In genomic region chr5:15004569-15005562, GRCm38 (mm10) we compare ENCODE assay signal across 13 mouse cellular contexts. TPM values are rescaled to one million over a fixed set of nuclear protein-coding genes. Genes with fewer than 3 reads are reported as not detected.
DNase-seq lines count a peak whose midpoint lies in the region; ATAC-seq and TF ChIP-seq lines count a peak whose summit lies in the region.
"Not testable (repeated sequence)": the region's sequence is repeated elsewhere in the genome, so short reads cannot be mapped to it uniquely, and the experiment has no call there.
"Had no signal": no experiment of that assay in that cellular context is flagged by ENCODE, and none has a peak within 500 bp of the region (broad histone marks: within the 10 kb centered on the region; RNA-seq: fewer than 3 reads in every experiment).

No protein-coding gene starts in this region.

- not testable (repeated sequence) for TF ChIP-seq CTCF in liver, postnatal 0 days (IDR thresholded peaks at IDR 0.05; ENCODE audit: low read depth)

- H3K27ac ChIP-seq in embryonic facial prominence, embryonic 11.5 days (replicated peaks; ENCODE audit: low read depth, low read length); forebrain, embryonic 16.5 days (ENCODE audit: low read length); heart, embryonic 16.5 days (ENCODE audit: low read length); intestine, embryonic 14.5 days (ENCODE audit: low read depth); limb, embryonic 12.5 days; liver, postnatal 0 days (ENCODE audit: low read depth); midbrain, embryonic 16.5 days (ENCODE audit: low read length); stomach, embryonic 16.5 days (ENCODE audit: low read length): not testable (repeated sequence)

- DNase-seq in embryonic facial prominence, embryonic 11.5 days (ENCODE audit: low spot score); intestine, embryonic 14.5 days (ENCODE audit: low spot score): not testable (repeated sequence)
- peak; percentile 8 for DNase-seq in liver, postnatal 0 days

- 70% methylated on average over 5 of the region's 5 CpGs for WGBS in embryonic facial prominence, embryonic 11.5 days
- 74% methylated on average over 5 of the region's 5 CpGs for WGBS in forebrain, embryonic 16.5 days
- WGBS in heart, embryonic 16.5 days: 63% methylated on average over 5 of the region's 5 CpGs
- 72% methylated on average over 5 of the region's 5 CpGs for WGBS in intestine, embryonic 14.5 days
- 77% methylated on average over 5 of the region's 5 CpGs for WGBS in limb, embryonic 12.5 days
- WGBS in liver, postnatal 0 days (ENCODE audit: insufficient replicate concordance): 54% methylated on average over 5 of the region's 5 CpGs
- WGBS in midbrain, embryonic 16.5 days: 72% methylated on average over 5 of the region's 5 CpGs
- WGBS in stomach, embryonic 16.5 days: 75% methylated on average over 5 of the region's 5 CpGs

- H3K4me1 ChIP-seq in embryonic facial prominence, embryonic 11.5 days (ENCODE audit: control insufficient read depth, insufficient read depth, low read length); forebrain, embryonic 16.5 days (replicated peaks; ENCODE audit: control insufficient read depth, insufficient read depth, low read length); heart, embryonic 16.5 days (ENCODE audit: control insufficient read depth, insufficient read depth, low read length); intestine, embryonic 14.5 days (replicated peaks; ENCODE audit: control insufficient read depth, insufficient read depth, low read length); limb, embryonic 12.5 days (replicated peaks); liver, postnatal 0 days (ENCODE audit: insufficient read depth); midbrain, embryonic 16.5 days (ENCODE audit: control insufficient read depth, insufficient read depth, low read length); stomach, embryonic 16.5 days (ENCODE audit: control insufficient read depth, insufficient read depth, low read length): not testable (repeated sequence)

- H3K9ac ChIP-seq in embryonic facial prominence, embryonic 11.5 days (replicated peaks; ENCODE audit: low read length); forebrain, embryonic 16.5 days (replicated peaks; ENCODE audit: low read depth, low read length); heart, embryonic 16.5 days (ENCODE audit: low read length); intestine, embryonic 14.5 days (ENCODE audit: low read length); limb, embryonic 12.5 days (replicated peaks); liver, postnatal 0 days (replicated peaks); midbrain, embryonic 16.5 days (ENCODE audit: low read depth, low read length); stomach, embryonic 16.5 days (ENCODE audit: low read length): not testable (repeated sequence)

- ATAC-seq in embryonic facial prominence, embryonic 11.5 days (replicated peaks; ENCODE audit: insufficient number of reproducible peaks, low FRiP score, low TSS enrichment, low read depth): peak; percentile 88
- peak; percentile 52; the same call in 1 of the 2 replicates for ATAC-seq in forebrain, embryonic 16.5 days
- peak; percentile 76 for ATAC-seq in heart, embryonic 16.5 days (replicated peaks; ENCODE audit: extremely low read depth, insufficient read depth, low FRiP score)
- peak; percentile 89 for ATAC-seq in intestine, embryonic 14.5 days (replicated peaks; ENCODE audit: low FRiP score, low TSS enrichment, low read depth)
- peak; percentile 90 for ATAC-seq in limb, embryonic 12.5 days (ENCODE audit: insufficient number of reproducible peaks, insufficient read depth, low FRiP score, low TSS enrichment, low read depth)
- peak; percentile 74 for ATAC-seq in liver, postnatal 0 days
- peak; percentile 86 for ATAC-seq in midbrain, embryonic 16.5 days
- peak; percentile 84 for ATAC-seq in stomach, embryonic 16.5 days (ENCODE audit: insufficient read depth, low FRiP score)

- not testable (repeated sequence) for TF ChIP-seq EP300 in liver, postnatal 0 days (IDR thresholded peaks at IDR 0.05; ENCODE audit: low read depth)

- not testable (repeated sequence) for H3K4me3 ChIP-seq in embryonic facial prominence, embryonic 11.5 days (ENCODE audit: low read depth, low read length); forebrain, embryonic 16.5 days (replicated peaks; ENCODE audit: low read length); heart, embryonic 16.5 days (ENCODE audit: low read length); intestine, embryonic 14.5 days (ENCODE audit: low read depth, low read length); limb, embryonic 12.5 days (replicated peaks); liver, postnatal 0 days (ENCODE audit: low read depth, low read length); midbrain, embryonic 16.5 days (ENCODE audit: low read depth, low read length); stomach, embryonic 16.5 days (replicated peaks; ENCODE audit: low read length)

- not testable (repeated sequence) for H3K4me2 ChIP-seq in embryonic facial prominence, embryonic 11.5 days (ENCODE audit: low read depth, low read length); forebrain, embryonic 16.5 days (ENCODE audit: low read length); heart, embryonic 16.5 days (ENCODE audit: low read depth, low read length); intestine, embryonic 14.5 days (ENCODE audit: low read length); limb, embryonic 12.5 days; liver, postnatal 0 days (ENCODE audit: low read depth, low read length); midbrain, embryonic 16.5 days (ENCODE audit: low read length); stomach, embryonic 16.5 days (ENCODE audit: low read depth, low read length)

- not testable (repeated sequence) for H3K9me3 ChIP-seq in embryonic facial prominence, embryonic 11.5 days (replicated peaks; ENCODE audit: control insufficient read depth, low read length); intestine, embryonic 14.5 days (ENCODE audit: control insufficient read depth, low read length); liver, postnatal 0 days (ENCODE audit: low read length); stomach, embryonic 16.5 days (replicated peaks; ENCODE audit: control insufficient read depth, low read length)
- H3K9me3 ChIP-seq in forebrain, embryonic 16.5 days (ENCODE audit: control insufficient read depth, low read length): peaks cover 16% of the 10 kb centered on the region
- H3K9me3 ChIP-seq in heart, embryonic 16.5 days (replicated peaks; ENCODE audit: control insufficient read depth, low read length): peaks cover 12% of the 10 kb centered on the region
- H3K9me3 ChIP-seq in limb, embryonic 12.5 days: peaks cover 31% of the 10 kb centered on the region
- H3K9me3 ChIP-seq in midbrain, embryonic 16.5 days (replicated peaks; ENCODE audit: control insufficient read depth, low read length, poor library complexity, severe bottlenecking): peaks cover 19% of the 10 kb centered on the region

- H3K36me3 ChIP-seq in embryonic facial prominence, embryonic 11.5 days (replicated peaks; ENCODE audit: control insufficient read depth, insufficient read depth, low read depth, low read length); forebrain, embryonic 16.5 days (ENCODE audit: control insufficient read depth, insufficient read depth); heart, embryonic 16.5 days (ENCODE audit: control insufficient read depth, insufficient read depth); intestine, embryonic 14.5 days (ENCODE audit: control insufficient read depth, insufficient read depth, low read length); limb, embryonic 12.5 days; liver, postnatal 0 days (replicated peaks; ENCODE audit: insufficient read depth, low read length); midbrain, embryonic 16.5 days (ENCODE audit: control insufficient read depth, insufficient read depth, low read length); stomach, embryonic 16.5 days (ENCODE audit: control insufficient read depth, insufficient read depth, low read length): not testable (repeated sequence)

- H3K27me3 ChIP-seq in embryonic facial prominence, embryonic 11.5 days (ENCODE audit: control insufficient read depth, insufficient read depth, low read length); forebrain, embryonic 16.5 days (replicated peaks; ENCODE audit: control insufficient read depth, insufficient read depth, low read length); heart, embryonic 16.5 days (ENCODE audit: control insufficient read depth, insufficient read depth, low read length); intestine, embryonic 14.5 days (replicated peaks; ENCODE audit: control insufficient read depth, insufficient read depth, low read length); limb, embryonic 12.5 days; liver, postnatal 0 days (ENCODE audit: insufficient read depth, low read length); midbrain, embryonic 16.5 days (ENCODE audit: control insufficient read depth, insufficient read depth, low read depth, low read length); stomach, embryonic 16.5 days (ENCODE audit: control insufficient read depth, insufficient read depth, low read length): not testable (repeated sequence)

RNA-seq across cellular contexts. Expression of gene Gm10354, which starts 26.1 kb away (rescaled TPM):
- polyA plus RNA-seq in embryonic facial prominence, embryonic 11.5 days (2014; fragmentation: Nextera tagmentation; extraction: Ambion mirVana): not detected in 2 replicates
- not detected in 2 replicates for polyA plus RNA-seq in forebrain, embryonic 16.5 days (2015; fragmentation: Nextera tagmentation; extraction: Ambion mirVana)
- polyA plus RNA-seq in heart, embryonic 16.5 days (2015; fragmentation: Nextera tagmentation; extraction: Ambion mirVana): not detected in 2 replicates
- not detected in 2 replicates for polyA plus RNA-seq in intestine, embryonic 14.5 days (2014; fragmentation: Nextera tagmentation; extraction: Ambion mirVana)
- not detected in 2 replicates for polyA plus RNA-seq in limb, embryonic 12.5 days (2016; fragmentation: Nextera tagmentation; extraction: Ambion mirVana)
- polyA plus RNA-seq in liver, postnatal 0 days (2015; fragmentation: Nextera tagmentation; extraction: Ambion mirVana): not detected in 2 replicates
- not detected in 2 replicates for polyA plus RNA-seq in midbrain, embryonic 16.5 days (2015; fragmentation: Nextera tagmentation; extraction: Ambion mirVana)
- not detected in 2 replicates for polyA plus RNA-seq in stomach, embryonic 16.5 days (2015; fragmentation: Nextera tagmentation; extraction: Ambion mirVana)
- polyA plus RNA-seq: adrenal gland, adult 2 months; brain, embryonic 14.5 days; cerebellum, adult 2 months; cortical plate, adult 2 months; erythroblast, embryonic 14.5 days had no signal

RNA-seq across cellular contexts. Expression of gene Gm17019, which starts 27.9 kb away (rescaled TPM):
- polyA plus RNA-seq in embryonic facial prominence, embryonic 11.5 days (2014; fragmentation: Nextera tagmentation; extraction: Ambion mirVana): not detected in 2 replicates
- not detected in 2 replicates for polyA plus RNA-seq in forebrain, embryonic 16.5 days (2015; fragmentation: Nextera tagmentation; extraction: Ambion mirVana)
- polyA plus RNA-seq in heart, embryonic 16.5 days (2015; fragmentation: Nextera tagmentation; extraction: Ambion mirVana): not detected in 2 replicates
- not detected in 2 replicates for polyA plus RNA-seq in intestine, embryonic 14.5 days (2014; fragmentation: Nextera tagmentation; extraction: Ambion mirVana)
- polyA plus RNA-seq in limb, embryonic 12.5 days (2016; fragmentation: Nextera tagmentation; extraction: Ambion mirVana): not detected in 2 replicates
- not detected in 2 replicates for polyA plus RNA-seq in liver, postnatal 0 days (2015; fragmentation: Nextera tagmentation; extraction: Ambion mirVana)
- polyA plus RNA-seq in midbrain, embryonic 16.5 days (2015; fragmentation: Nextera tagmentation; extraction: Ambion mirVana): not detected in 2 replicates
- polyA plus RNA-seq in stomach, embryonic 16.5 days (2015; fragmentation: Nextera tagmentation; extraction: Ambion mirVana): not detected in 2 replicates
- polyA plus RNA-seq: adrenal gland, adult 2 months; brain, embryonic 14.5 days; cerebellum, adult 2 months; cortical plate, adult 2 months; erythroblast, embryonic 14.5 days had no signal
